Mouse (Mus musculus): ENCODE results near the gene Ppp1r35. TPM values are rescaled to one million over a fixed set of nuclear protein-coding genes. Genes with fewer than 3 reads are reported as not detected.

Ppp1r35 gene
- polyA plus RNA-seq, 1 experiment from 2014 or later = 64.9 TPM

- Histone ChIP-seq H3K36me3 (ENCODE audit: control insufficient read depth, insufficient read depth, low read length) (no peaks in the 10 kb centered on the region), H3K4me1 (replicated peaks; ENCODE audit: control insufficient read depth, insufficient read depth, low read length) (no peaks in the 10 kb centered on the region), H3K27ac (ENCODE audit: low read depth, low read length) (no peak overlapping the region), H3K4me3 (ENCODE audit: low read depth, low read length) (no peak overlapping the region), H3K9me3 (ENCODE audit: control insufficient read depth, low read length) (no peaks in the 10 kb centered on the region), H3K9ac (ENCODE audit: low read depth, low read length) (no peak overlapping the region), H3K27me3 (ENCODE audit: control insufficient read depth, insufficient read depth, low read length) (no peaks in the 10 kb centered on the region), H3K4me2 (replicated peaks; ENCODE audit: low read depth, low read length) (no peak overlapping the region)
- ATAC-seq (ENCODE audit: low FRiP score) (no peak), DNase-seq (ENCODE audit: low spot score) (no peak)
- WGBS = 91% methylated on average over 3 of the region's 3 CpGs
These were observed 22.3 kb downstream of the Ppp1r35 start for GRCm38 (mm10) chr5:137800917-137801316.

DNA sequence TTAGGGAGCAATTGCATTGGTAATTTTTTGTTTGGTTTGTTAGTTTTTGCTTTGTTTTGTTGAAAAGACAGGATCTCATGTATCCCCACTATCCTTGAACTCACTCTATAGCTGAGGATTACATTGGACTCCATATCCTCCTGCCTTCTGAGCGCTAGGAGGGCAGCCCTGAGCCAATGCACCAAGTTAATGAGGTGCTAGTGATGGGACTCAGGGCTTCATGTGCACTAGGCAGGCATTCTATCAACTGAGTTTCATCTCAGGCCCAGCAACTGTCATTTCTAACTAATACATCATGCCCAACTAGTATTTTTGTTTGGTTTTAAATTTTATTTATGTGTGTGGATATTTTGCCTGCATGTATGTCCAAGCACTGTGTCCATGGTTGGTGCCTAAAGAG, 27.5 kb downstream of the Ppp1r35 start:
- H3K36me3 ChIP-seq (ENCODE audit: control insufficient read depth, insufficient read depth, low read length) = no peaks in the 10 kb centered on the region
- H3K27me3 ChIP-seq (ENCODE audit: control insufficient read depth, insufficient read depth, low read length) = no peaks in the 10 kb centered on the region
- H3K9me3 ChIP-seq (ENCODE audit: control insufficient read depth, low read length) = no peaks in the 10 kb centered on the region
- H3K4me2 ChIP-seq (replicated peaks; ENCODE audit: low read depth, low read length) = no peak overlapping the region
- no peak for ATAC-seq (ENCODE audit: low FRiP score)
- H3K27ac ChIP-seq (ENCODE audit: low read depth, low read length) = no peak overlapping the region
- no peaks in the 10 kb centered on the region for H3K4me1 ChIP-seq (replicated peaks; ENCODE audit: control insufficient read depth, insufficient read depth, low read length)
- no peak overlapping the region for H3K9ac ChIP-seq (ENCODE audit: low read depth, low read length)
- 87% methylated on average over 1 of the region's 1 CpGs for WGBS
- H3K4me3 ChIP-seq (ENCODE audit: low read depth, low read length) = no peak overlapping the region
- no peak for DNase-seq (ENCODE audit: low spot score)

DNA sequence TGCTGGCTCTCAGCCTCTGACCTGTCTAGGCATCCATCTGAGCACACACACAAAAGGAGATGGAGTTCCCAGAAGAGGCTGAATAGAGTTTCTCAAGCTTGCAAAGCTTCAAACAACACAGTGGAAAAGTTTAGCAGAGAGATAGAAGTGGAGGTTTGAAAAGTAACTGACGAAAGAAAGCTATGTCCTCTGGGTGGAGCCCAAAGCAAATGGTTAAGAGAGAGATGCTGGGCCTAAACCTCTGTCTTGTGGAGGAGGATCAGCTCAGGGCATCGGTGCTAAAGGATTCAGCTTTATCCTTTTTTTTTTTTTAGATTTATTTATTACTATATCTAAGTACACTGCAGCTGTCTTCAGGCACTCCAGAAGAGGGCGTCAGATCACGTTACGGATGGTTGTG, 29.7 kb downstream of the Ppp1r35 start:
- no peaks in the 10 kb centered on the region for H3K9me3 ChIP-seq (ENCODE audit: control insufficient read depth, low read length)
- no peak overlapping the region for H3K9ac ChIP-seq (ENCODE audit: low read depth, low read length)
- 92% methylated on average over 5 of the region's 5 CpGs for WGBS
- H3K4me1 ChIP-seq (replicated peaks; ENCODE audit: control insufficient read depth, insufficient read depth, low read length) = no peaks in the 10 kb centered on the region
- no peak overlapping the region for H3K27ac ChIP-seq (ENCODE audit: low read depth, low read length)
- no peaks in the 10 kb centered on the region for H3K27me3 ChIP-seq (ENCODE audit: control insufficient read depth, insufficient read depth, low read length)
- H3K36me3 ChIP-seq (ENCODE audit: control insufficient read depth, insufficient read depth, low read length) = no peaks in the 10 kb centered on the region
- H3K4me3 ChIP-seq (ENCODE audit: low read depth, low read length) = no peak overlapping the region
- ATAC-seq (ENCODE audit: low FRiP score) = no peak
- DNase-seq (ENCODE audit: low spot score) = no peak
- H3K4me2 ChIP-seq (replicated peaks; ENCODE audit: low read depth, low read length) = no peak overlapping the region

GRCm38 (mm10) chr5:137817466-137818222, 39.0 kb downstream of the Ppp1r35 start:
- no peak overlapping the region for H3K4me2 ChIP-seq (replicated peaks; ENCODE audit: low read depth, low read length)
- no peak overlapping the region for H3K27ac ChIP-seq (ENCODE audit: low read depth, low read length)
- no peaks in the 10 kb centered on the region for H3K36me3 ChIP-seq (ENCODE audit: control insufficient read depth, insufficient read depth, low read length)
- no peak overlapping the region for H3K4me3 ChIP-seq (ENCODE audit: low read depth, low read length)
- no peaks in the 10 kb centered on the region for H3K4me1 ChIP-seq (replicated peaks; ENCODE audit: control insufficient read depth, insufficient read depth, low read length)
- no peaks in the 10 kb centered on the region for H3K27me3 ChIP-seq (ENCODE audit: control insufficient read depth, insufficient read depth, low read length)
- H3K9me3 ChIP-seq (ENCODE audit: control insufficient read depth, low read length) = no peaks in the 10 kb centered on the region
- H3K9ac ChIP-seq (ENCODE audit: low read depth, low read length) = no peak overlapping the region
- no peak for DNase-seq (ENCODE audit: low spot score)
- WGBS = 81% methylated on average over 4 of the region's 4 CpGs
- ATAC-seq (ENCODE audit: low FRiP score) = no peak

DNA sequence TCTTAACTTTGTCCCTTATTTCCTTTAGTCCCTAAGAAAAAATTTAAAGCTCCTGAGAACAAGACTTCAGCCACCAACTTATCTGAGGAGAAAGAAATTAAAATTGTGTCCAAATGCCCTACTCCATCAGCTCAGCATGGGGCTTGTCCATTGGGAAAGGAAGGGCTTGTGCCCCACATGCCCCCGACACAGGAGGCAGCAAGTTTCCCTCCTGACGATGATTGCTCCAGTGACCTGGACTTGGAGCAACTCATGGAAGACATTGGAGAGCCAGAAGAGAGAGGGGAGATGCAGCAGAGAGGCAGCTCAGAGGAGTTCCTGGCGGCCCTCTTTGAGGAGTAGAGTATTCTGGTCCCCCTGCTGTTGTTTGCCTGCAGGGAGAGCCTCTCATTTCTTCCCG, 43.5 kb downstream of the Ppp1r35 start:
- no peaks in the 10 kb centered on the region for H3K36me3 ChIP-seq (ENCODE audit: control insufficient read depth, insufficient read depth, low read length)
- no peak for ATAC-seq (ENCODE audit: low FRiP score)

DNA sequence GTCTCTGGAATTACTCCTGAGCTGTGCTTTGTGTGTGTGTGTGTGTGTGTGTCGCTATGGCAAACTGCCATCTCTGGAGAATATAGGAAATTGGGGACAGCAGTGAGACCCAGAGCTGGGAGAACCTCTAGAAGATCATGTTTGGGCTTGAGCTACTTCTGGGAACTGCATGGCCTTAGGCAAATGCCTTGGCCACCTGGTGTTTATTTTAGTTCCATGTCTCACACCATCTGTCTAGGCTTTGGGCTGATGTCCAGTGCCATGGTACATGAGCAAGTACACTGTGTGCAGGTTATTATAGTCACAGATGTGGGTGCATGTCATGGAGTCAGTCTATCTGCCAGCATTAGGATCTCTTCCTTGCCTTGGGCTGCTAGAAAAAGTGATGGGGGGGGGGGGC, 44.0 kb downstream of the Ppp1r35 start:
- Histone ChIP-seq H3K4me1 (replicated peaks; ENCODE audit: control insufficient read depth, insufficient read depth, low read length) (no peaks in the 10 kb centered on the region), H3K27me3 (ENCODE audit: control insufficient read depth, insufficient read depth, low read length) (no peaks in the 10 kb centered on the region), H3K4me2 (replicated peaks; ENCODE audit: low read depth, low read length) (no peak overlapping the region), H3K27ac (ENCODE audit: low read depth, low read length) (no peak overlapping the region), H3K4me3 (ENCODE audit: low read depth, low read length) (no peak overlapping the region), H3K36me3 (ENCODE audit: control insufficient read depth, insufficient read depth, low read length) (no peaks in the 10 kb centered on the region), H3K9me3 (ENCODE audit: control insufficient read depth, low read length) (no peaks in the 10 kb centered on the region), H3K9ac (ENCODE audit: low read depth, low read length) (no peak overlapping the region)
- no peak for ATAC-seq (ENCODE audit: low FRiP score)
- WGBS = 77% methylated on average over 1 of the region's 1 CpGs
- no peak for DNase-seq (ENCODE audit: low spot score)

More for the DNA sequence above, 43.5 kb downstream of the Ppp1r35 start:
- Histone ChIP-seq H3K9me3 (ENCODE audit: control insufficient read depth, low read length) (no peaks in the 10 kb centered on the region), H3K4me1 (replicated peaks; ENCODE audit: control insufficient read depth, insufficient read depth, low read length) (no peaks in the 10 kb centered on the region), H3K27me3 (ENCODE audit: control insufficient read depth, insufficient read depth, low read length) (no peaks in the 10 kb centered on the region), H3K4me3 (ENCODE audit: low read depth, low read length) (no peak overlapping the region), H3K9ac (ENCODE audit: low read depth, low read length) (no peak overlapping the region), H3K4me2 (replicated peaks; ENCODE audit: low read depth, low read length) (no peak overlapping the region), H3K27ac (ENCODE audit: low read depth, low read length) (no peak overlapping the region)
- WGBS = 65% methylated on average over 4 of the region's 4 CpGs
- DNase-seq (ENCODE audit: low spot score) = no peak

DNA sequence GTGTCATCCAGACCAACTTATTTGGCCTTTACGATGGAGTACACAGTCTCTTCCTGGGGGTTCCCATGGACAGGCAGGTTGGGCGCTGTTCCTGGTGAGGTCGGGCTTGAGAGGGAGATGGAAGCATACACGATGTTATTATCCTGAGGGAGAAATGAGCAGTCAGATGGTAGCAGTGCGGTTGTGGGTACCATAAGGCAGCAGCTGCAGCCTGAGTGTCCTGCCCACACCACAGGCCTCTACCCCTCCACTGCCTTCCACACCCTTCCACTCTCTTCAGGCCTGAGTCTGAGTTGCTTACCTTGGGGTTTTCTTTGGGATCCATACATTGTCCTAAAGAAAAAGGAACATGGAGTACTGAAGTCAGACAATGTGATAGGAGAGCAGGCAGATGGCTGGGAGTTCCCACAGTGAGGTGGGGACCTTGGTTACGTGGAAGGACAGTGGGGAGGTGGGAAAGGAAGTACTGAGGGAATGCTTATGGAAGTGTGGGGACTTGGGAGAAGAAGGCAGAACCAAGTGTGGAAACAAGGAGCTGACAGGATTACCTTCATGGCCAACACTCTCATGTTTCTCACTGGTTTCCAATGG, 44.9 kb downstream of the Ppp1r35 start:
- Histone ChIP-seq H3K27me3 (ENCODE audit: control insufficient read depth, insufficient read depth, low read length) (no peaks in the 10 kb centered on the region), H3K27ac (ENCODE audit: low read depth, low read length) (no peak overlapping the region), H3K4me1 (replicated peaks; ENCODE audit: control insufficient read depth, insufficient read depth, low read length) (no peaks in the 10 kb centered on the region), H3K9ac (ENCODE audit: low read depth, low read length) (no peak overlapping the region), H3K4me2 (replicated peaks; ENCODE audit: low read depth, low read length) (no peak overlapping the region), H3K9me3 (ENCODE audit: control insufficient read depth, low read length) (no peaks in the 10 kb centered on the region), H3K36me3 (ENCODE audit: control insufficient read depth, insufficient read depth, low read length) (no peaks in the 10 kb centered on the region), H3K4me3 (ENCODE audit: low read depth, low read length) (no peak overlapping the region)
- DNase-seq (ENCODE audit: low spot score) = no peak
- ATAC-seq (ENCODE audit: low FRiP score) = no peak
- 88% methylated on average over 6 of the region's 6 CpGs for WGBS

- H3K4me1 ChIP-seq (replicated peaks; ENCODE audit: control insufficient read depth, insufficient read depth, low read length) = no peaks in the 10 kb centered on the region
- H3K9me3 ChIP-seq (ENCODE audit: control insufficient read depth, low read length) = no peaks in the 10 kb centered on the region
- no peak for DNase-seq (ENCODE audit: low spot score)
- ATAC-seq (ENCODE audit: low FRiP score) = no peak
- no peak overlapping the region for H3K4me3 ChIP-seq (ENCODE audit: low read depth, low read length)
- no peak overlapping the region for H3K27ac ChIP-seq (ENCODE audit: low read depth, low read length)
- no peak overlapping the region for H3K4me2 ChIP-seq (replicated peaks; ENCODE audit: low read depth, low read length)
- 87% methylated on average over 3 of the region's 3 CpGs for WGBS
- H3K36me3 ChIP-seq (ENCODE audit: control insufficient read depth, insufficient read depth, low read length) = no peaks in the 10 kb centered on the region
- H3K27me3 ChIP-seq (ENCODE audit: control insufficient read depth, insufficient read depth, low read length) = no peaks in the 10 kb centered on the region
- H3K9ac ChIP-seq (ENCODE audit: low read depth, low read length) = no peak overlapping the region
These were observed 46.4 kb downstream of the Ppp1r35 start for GRCm38 (mm10) chr5:137825030-137825429.

GRCm38 (mm10) chr5:137825971-137826370, 47.3 kb downstream of the Ppp1r35 start:
- DNase-seq (ENCODE audit: low spot score) (no peak), ATAC-seq (ENCODE audit: low FRiP score) (no peak)
- Histone ChIP-seq H3K4me3 (ENCODE audit: low read depth, low read length) (no peak overlapping the region), H3K9ac (ENCODE audit: low read depth, low read length) (no peak overlapping the region), H3K4me1 (replicated peaks; ENCODE audit: control insufficient read depth, insufficient read depth, low read length) (no peaks in the 10 kb centered on the region), H3K4me2 (replicated peaks; ENCODE audit: low read depth, low read length) (no peak overlapping the region), H3K27ac (ENCODE audit: low read depth, low read length) (no peak overlapping the region), H3K27me3 (ENCODE audit: control insufficient read depth, insufficient read depth, low read length) (no peaks in the 10 kb centered on the region), H3K9me3 (ENCODE audit: control insufficient read depth, low read length) (no peaks in the 10 kb centered on the region), H3K36me3 (ENCODE audit: control insufficient read depth, insufficient read depth, low read length) (no peaks in the 10 kb centered on the region)
- 88% methylated on average over 2 of the region's 2 CpGs for WGBS
